Mouse (Mus musculus) cerebellum, adult (tissue): ENCODE measurements around the gene Pla2g12b.

ENCODE experiments used
- ATAC-seq: cut with Nextera tagmentation; 2 replicates; pipeline ENCODE4 v1.9.2; 2017; ENCODE audit warnings: mild to moderate bottlenecking, moderate library complexity, mixed read lengths; ENCODE audit not compliant: insufficient number of reproducible peaks, low FRiP score, low TSS enrichment

The Pla2g12b gene

DNA sequence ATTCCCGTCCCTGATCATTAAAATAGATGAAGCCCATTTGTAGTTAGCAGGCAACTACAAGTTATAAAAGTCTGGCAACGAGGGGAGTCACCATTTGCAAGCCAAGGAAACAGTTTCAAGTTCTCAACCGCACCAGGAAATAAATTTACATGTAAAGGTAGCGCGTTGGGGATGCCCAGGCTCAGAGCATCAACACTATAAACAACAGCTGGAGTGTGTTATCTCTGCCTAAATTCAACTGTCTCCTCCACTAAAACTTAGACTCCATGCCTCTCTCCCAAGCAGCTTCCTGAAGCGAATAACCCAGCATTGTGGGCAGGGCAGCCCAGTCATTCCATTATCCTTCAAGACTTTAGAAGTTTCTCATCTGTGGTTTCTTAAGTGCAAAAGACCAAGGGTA, 5.0 kb downstream of the Pla2g12b start:
- no peak for ATAC-seq

DNA sequence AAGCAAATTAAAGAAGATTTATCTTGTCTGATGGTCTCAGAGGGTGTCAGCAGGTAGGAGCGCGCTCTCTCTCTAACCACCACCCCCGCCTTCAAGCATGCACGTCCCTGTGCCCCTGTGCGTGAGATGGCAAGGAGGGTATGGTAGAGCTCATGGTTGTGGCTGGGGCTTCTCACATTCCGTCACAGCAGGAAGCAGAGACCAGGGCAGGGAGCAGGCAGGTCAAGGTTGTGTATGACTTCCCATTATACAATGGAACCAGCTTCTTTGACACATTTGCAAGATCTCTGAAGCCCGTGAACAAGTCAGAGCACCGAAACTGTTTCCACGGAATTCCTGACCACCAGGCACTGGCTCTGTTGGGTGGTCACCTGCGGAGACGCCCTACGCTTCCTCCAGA, 6.8 kb downstream of the Pla2g12b start:
- no peak for ATAC-seq

DNA sequence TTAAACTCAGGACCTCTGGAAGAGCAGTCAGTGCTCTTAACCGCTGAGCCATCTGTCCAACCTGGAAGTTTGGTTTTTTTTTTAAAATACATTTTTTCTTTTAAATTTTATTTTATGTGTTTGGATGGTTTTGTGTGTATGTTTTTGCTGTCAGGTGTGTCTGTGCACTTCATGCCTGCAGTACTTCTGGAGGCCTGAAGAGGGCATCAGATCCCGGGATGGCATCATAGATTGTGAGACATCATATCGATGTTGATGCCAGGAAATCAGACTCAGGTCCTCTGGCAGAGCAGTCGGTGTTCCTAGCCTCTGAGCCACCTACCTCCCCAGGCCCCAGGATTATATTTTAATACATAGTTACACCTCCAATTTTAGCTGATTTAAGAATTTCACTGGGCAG, 10.3 kb downstream of the Pla2g12b start:
- ATAC-seq, result no peak

DNA sequence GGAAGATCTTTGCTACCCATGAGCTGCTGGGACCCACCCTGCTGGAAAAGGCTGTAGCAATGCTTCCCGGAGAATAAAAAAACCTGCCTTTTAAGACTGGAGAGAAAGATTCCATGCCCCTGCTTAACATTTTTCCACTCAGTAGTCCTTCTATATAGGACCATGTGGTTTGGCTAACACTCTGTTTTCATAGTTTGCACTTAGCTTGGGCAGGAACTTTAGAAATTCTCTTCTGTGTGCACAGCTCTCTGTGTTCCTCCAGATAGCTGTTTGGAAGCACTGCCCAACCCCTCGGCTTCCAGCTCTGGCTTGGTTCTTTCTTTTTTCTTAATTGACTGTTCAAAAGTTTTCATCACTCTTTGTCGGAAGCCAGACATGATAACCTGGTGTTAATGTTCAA, 13.2 kb downstream of the Pla2g12b start:
- no peak for ATAC-seq

- ATAC-seq, result no peak
Observed at GRCm38 (mm10) chr10:59419516-59419915, 16.1 kb downstream of the Pla2g12b start.

DNA sequence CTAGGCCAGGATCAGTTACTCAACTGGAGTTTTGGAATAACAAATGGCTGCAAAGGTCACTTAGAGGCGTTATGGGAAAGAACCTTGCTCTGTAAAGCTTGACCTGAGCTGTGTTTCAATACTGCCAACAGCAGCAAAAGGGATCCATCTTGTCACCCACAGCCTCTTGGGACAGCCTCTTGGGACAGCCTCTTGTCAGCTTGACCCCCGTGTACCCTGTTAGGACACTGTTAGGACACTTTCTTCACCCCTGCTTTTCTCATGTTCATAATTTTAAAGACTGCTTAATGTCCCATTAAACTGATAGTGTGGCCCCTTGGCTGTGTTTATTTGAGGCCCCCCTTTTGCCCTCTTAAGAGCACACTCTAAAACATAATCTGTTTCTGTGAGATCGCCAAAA, 21.0 kb downstream of the Pla2g12b start:
- ATAC-seq, result no peak

DNA sequence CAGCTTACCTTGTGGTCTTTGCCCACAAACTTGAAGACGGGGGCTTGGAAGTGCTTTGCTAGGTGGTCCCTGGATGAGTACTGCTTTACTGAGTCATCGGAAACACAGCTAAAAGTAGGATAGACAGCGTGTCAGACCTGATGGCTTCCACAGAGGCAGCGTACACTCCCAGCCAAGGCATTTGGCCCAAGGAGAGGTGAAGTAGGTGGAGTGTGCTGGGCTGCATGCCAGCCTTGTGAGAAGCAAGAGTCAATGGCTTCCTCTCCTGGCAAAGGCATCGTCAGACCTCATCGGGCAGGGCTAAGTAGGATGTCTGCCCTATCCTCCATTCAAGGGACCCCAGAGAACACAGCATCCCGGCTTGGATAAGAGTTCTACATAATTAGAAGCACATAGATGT, 21.9 kb downstream of the Pla2g12b start:
- ATAC-seq, result peak; percentile 36; the same call in 1 of the 2 replicates

- ATAC-seq, result no peak
Observed at GRCm38 (mm10) chr10:59426371-59426770, 22.9 kb downstream of the Pla2g12b start.

GRCm38 (mm10) chr10:59429448-59430135, 26.1 kb downstream of the Pla2g12b start:
- no peak for ATAC-seq

DNA sequence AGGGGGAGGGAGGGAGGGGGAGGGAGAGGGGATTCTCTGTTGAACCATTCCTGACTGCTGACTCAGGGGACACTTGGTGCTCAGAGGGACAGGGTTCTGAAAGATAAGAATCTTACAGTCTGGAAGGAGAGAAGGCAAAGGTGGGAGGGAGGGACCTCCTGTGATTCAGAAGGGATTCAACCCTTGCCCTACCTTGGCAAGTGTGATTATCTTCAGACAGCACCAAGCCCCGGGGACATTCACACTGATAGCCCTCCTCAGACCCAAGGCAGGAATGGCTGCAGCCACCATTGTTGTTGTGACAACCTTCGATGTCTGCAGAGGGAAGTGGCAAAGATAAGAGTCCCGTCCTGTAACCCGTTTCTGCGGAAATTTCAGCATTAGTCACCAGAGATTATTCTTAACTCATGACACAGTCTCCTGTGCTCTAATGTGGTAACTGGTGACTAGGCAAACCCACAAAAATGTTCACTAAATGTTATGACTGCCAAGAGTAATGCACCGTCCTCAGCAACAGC, 27.3 kb downstream of the Pla2g12b start:
- no peak for ATAC-seq

DNA sequence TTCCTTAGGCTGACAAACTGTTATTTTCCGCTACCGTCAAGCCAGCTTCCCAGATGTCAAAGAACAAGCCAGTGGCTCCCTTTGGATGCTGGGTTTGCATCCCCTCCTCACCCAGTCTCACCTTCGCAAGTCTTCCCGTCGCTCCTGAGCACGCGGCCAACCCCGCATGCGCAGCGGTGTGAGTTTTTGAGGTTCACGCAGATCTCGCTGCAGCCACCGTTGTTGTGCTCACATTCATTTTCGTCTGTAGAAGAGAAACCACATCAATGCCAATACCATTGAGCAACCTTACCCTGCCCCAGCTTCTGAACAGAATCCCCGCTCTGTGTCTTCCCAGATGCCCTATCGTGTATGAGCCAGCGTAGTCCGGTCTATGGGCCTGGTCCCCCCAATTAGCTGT, 32.3 kb downstream of the Pla2g12b start:
- ATAC-seq, result no peak

GRCm38 (mm10) chr10:59438651-59439050, 35.2 kb downstream of the Pla2g12b start:
- ATAC-seq, result no peak

DNA sequence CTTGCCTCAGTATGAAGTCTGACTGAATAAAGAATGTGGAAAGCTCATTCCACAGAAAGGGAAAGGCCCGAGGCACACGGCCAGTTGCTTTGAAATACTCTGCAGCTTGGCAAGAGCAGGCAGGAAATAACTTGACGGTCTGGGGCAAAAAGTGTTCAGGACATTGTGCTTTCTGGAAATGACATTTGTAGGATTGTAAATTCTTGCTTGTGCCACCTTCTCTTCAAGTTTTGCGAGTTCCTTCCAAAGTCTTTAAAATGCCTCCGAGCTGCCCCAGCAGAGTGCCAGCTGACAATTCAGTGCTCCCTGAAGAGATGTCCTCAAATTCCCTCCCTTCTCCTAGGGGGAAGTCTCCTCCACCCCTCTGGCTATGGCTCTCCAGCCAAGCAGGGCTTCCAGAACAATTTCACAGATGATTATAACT, 36.1 kb downstream of the Pla2g12b start:
- no peak for ATAC-seq

DNA sequence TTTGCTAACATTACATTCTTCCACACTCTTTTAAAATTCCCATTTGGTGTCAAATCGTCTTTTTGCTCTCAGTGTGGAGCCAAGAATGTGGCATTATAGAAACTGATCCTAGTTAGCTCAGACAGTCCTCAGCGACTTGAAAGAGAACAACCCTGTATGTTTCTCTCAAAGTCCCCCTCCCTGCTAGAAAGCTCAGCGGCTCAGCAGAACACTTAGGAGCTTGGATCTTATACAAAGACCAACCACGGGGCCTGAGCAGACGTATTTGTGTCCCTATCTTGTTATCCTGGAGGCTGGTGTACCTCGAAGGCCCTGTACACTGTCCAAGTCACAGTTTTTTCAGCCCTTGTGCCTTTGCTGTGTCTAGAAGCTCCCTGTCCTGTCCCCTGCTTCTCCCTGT, 36.7 kb downstream of the Pla2g12b start:
- no peak for ATAC-seq

DNA sequence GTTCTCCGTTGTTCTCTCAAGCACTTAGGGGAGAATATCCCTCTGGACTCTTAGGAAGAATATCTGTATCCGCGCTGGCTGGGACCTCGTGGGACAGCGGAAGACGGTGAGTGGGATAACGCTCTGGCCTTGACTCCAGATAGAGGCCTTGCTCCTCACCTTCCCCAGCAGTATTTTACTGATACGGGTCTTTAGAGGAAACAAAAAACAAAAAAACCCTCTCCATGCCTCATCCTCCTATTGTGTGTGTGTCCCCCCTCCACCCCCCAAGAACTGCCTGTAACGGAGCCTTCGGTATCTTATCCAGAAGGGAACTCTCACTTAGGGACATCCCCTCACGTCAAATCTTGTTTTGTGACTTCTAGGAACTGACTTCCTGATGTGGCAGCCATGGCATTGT, 38.3 kb downstream of the Pla2g12b start, which contains the start of gene Oit3:
Gene Oit3, minus strand, starts transcription at position 44 of the 400 bp plus-strand sequence.
- ATAC-seq, result no peak

- ATAC-seq, result no peak
Observed at GRCm38 (mm10) chr10:59443212-59443611, 39.8 kb downstream of the Pla2g12b start.

GRCm38 (mm10) chr10:59444106-59444505, 40.6 kb downstream of the Pla2g12b start:
- no peak for ATAC-seq

DNA sequence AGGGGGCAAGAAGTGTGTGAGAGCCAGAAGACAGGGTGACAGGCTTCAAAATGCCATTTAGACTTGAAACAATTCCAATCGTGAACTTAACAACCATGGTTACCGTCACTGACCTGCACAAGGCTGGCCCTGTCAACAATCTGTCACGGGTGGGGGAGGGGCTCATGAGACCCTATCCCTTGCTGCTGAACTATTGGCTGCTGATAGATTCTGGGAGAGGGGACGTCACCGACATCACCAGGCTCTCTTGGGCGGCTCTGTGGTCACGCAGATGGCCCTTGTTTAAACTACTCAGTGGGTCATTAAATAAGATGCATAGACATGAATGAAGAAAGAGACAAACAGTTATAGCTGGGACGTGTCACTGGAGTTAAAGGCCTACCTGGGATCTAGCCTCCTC, 41.2 kb downstream of the Pla2g12b start:
- no peak for ATAC-seq

DNA sequence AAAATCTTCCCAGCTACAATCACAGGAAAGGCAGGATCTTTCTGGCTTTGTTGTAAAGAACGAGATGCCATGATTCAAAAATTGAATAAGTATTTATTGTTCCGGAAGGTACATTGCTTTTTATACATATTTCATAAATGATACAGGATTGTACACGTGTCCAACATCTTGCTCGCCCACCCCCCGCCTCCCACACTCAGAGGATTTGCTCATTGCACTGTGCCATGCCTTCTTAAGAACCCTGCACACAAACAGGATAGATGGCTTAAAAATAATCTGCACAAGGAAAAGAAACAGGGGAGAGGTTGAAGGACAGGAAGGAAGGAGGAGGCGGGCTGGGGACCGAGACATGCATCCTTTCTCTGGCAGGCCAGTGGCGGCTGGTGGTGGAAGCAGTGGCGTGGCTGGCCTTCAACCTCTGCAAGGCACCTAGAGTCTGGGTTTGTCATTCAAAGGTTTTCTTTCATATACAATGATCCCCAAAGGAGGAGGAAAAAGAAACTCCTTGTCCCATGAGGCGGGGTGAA, 43.5 kb downstream of the Pla2g12b start:
- ATAC-seq, result no peak

DNA sequence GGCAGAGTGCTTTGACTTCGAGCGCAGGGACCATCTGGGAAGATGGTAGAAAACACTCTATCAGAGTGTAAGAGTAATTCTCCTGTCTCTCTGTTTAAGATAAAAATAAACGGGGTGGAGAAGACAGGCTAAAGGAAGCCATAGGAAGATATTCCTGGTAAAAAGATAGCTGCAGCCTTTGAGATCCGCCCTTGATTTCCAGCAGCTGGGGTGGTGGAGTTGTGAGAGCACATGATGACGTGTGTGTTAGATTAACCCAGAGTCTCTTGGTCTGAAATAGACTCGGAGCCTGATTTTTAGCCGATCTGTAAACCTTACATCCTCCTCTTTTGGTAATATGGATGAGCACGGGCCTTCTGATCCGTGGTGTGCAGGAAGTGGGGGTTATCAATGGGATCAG, 44.1 kb downstream of the Pla2g12b start:
- ATAC-seq, result no peak

- ATAC-seq, result peak; percentile 75
Observed at GRCm38 (mm10) chr10:59451839-59452238, 48.4 kb downstream of the Pla2g12b start.

GRCm38 (mm10) chr10:59454631-59455030, 51.2 kb downstream of the Pla2g12b start:
- no peak for ATAC-seq
